Mouse (Mus musculus) liver, embryonic 14.5 days (tissue): ENCODE data around the gene Pmepa1. TPM values are rescaled to one million over a fixed set of nuclear protein-coding genes. Genes with fewer than 3 reads are reported as not detected.

ENCODE experiments used
- ATAC-seq: fragments of 200-750 bp; cut with Nextera tagmentation; 2 replicates; pipeline ENCODE4 v1.8.0; 2017; ENCODE audit warnings: moderate number of reproducible peaks, mild to moderate bottlenecking, moderate library complexity; ENCODE audit not compliant: insufficient read depth
- DNase-seq, 3 experiments: peaks; one replicate each; pipeline ENCODE4 v3.0.0-alpha.2; 2012 to 2013; ENCODE audit warnings: low read depth in 3 of 3, low spot score in 3 of 3
- H3K27ac ChIP-seq: fragments of 300-500 bp; sonication (generic); 2 replicates; pipeline ENCODE4 v1.5.1; 2014; ENCODE audit warnings: moderate library complexity, mild to moderate bottlenecking, control low read depth, inconsistent platforms
- H3K27me3 ChIP-seq: fragments of 300-500 bp; sonication (generic); 2 replicates; pipeline ENCODE4 v1.6.1; 2014; ENCODE audit warnings: mild to moderate bottlenecking, low read length, moderate library complexity; ENCODE audit not compliant: control insufficient read depth, insufficient read depth
- H3K36me3 ChIP-seq: fragments of 300-500 bp; sonication (generic); replicated peaks from 2 replicates; pipeline ENCODE4 v1.6.1; 2014; ENCODE audit warnings: low read depth; ENCODE audit not compliant: control insufficient read depth, insufficient read depth
- H3K4me1 ChIP-seq, 2 experiments: fragments of 200-500 bp in 1 of 2; fragments of 300-500 bp in 1 of 2; sonication (generic) in 1 of 2; replicated peaks; 2 replicates each; pipeline ENCODE4 v1.6.1; 2012 to 2014; ENCODE audit warnings: antibody characterized with exemption in 1 of 2, inconsistent platforms in 1 of 2, low read length in 1 of 2; ENCODE audit not compliant: control insufficient read depth in 2 of 2, insufficient read depth in 2 of 2
- H3K4me2 ChIP-seq: fragments of 300-500 bp; sonication (generic); 2 replicates; pipeline ENCODE4 v1.6.1; 2014; ENCODE audit warnings: low read depth, mild to moderate bottlenecking, control low read depth, moderate library complexity
- H3K4me3 ChIP-seq, 2 experiments: fragments of 200-500 bp in 1 of 2; fragments of 300-500 bp in 1 of 2; sonication (generic) in 1 of 2; 2 replicates each; pipeline ENCODE4 v1.5.1; 2012 to 2014; ENCODE audit warnings: low read depth in 2 of 2, low read length in 2 of 2, mild to moderate bottlenecking in 2 of 2, control low read depth in 1 of 2, inconsistent platforms in 1 of 2, moderate library complexity in 1 of 2; ENCODE audit not compliant: insufficient read depth in 1 of 2
- H3K9ac ChIP-seq: fragments of 300-500 bp; sonication (generic); replicated peaks from 2 replicates; pipeline ENCODE4 v1.6.1; 2014; ENCODE audit warnings: mild to moderate bottlenecking, control low read depth, moderate library complexity
- H3K9me3 ChIP-seq: fragments of 300-500 bp; sonication (generic); 2 replicates; pipeline ENCODE4 v1.6.1; 2016; ENCODE audit warnings: low read length, mixed read lengths; ENCODE audit not compliant: control insufficient read depth
- CTCF ChIP-seq: IDR thresholded peaks from 2 replicates; pipeline ENCODE4 v1.5.1; 2016; ENCODE audit warnings: antibody characterized with exemption, low read depth, control low read depth
- EP300 ChIP-seq: IDR thresholded peaks from 2 replicates; pipeline ENCODE4 v1.6.1; 2016; ENCODE audit warnings: antibody characterized with exemption, low read depth
- WGBS: fragments of 180-500 bp; shearing (Covaris S2); extraction: QIAGEN DNeasy Blood & Tissue Kit; methylation state at CpG from one replicate; pipeline ENCODE4 v1.1.7; 2014; ENCODE audit not compliant: insufficient replicate concordance; 5-methylcytosine and 5-hydroxymethylcytosine counted together
- polyA plus RNA-seq, 2 experiments: library from polyadenylated mRNA; depleted of rRNA in 1 of 2; stranded (reverse) in 1 of 2; unstranded in 1 of 2; fragments of >200 nt; fragmentation: Nextera tagmentation in 1 of 2; extraction: Ambion mirVana in 1 of 2; gene quantifications; 2 replicates each; pipeline versions ENCODE4 v1.2.1 to v1.2.3; 2012 to 2014

The Pmepa1 gene
- polyA plus RNA-seq, 2 experiments: 0.04 to 0.20 TPM

DNA sequence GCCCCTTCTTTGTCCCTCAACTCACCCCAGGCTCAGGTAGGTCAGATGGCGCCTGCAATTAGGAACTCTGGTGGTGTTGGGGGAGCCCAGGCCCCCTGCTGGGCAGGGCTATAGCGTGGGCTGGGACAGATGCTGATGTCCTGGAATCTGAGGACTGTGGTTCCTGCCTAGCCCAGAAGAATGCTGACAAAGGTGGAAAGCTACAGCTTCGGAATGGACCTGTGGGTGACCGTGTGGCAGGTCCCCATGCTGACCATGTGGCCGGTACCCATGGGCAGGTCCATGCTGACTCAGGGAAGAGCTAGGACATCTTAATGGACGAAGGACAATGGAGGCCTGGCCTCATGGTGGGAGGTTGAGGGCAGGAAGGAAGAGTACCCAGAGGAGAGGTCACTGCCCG lies 93.5 kb downstream of the Pmepa1 start:
- Histone ChIP-seq H3K4me3 (no peak overlapping the region), H3K27ac (no peak overlapping the region), H3K9me3 (no peaks in the 10 kb centered on the region), H3K4me1 (no peaks in the 10 kb centered on the region), H3K9ac (no peak overlapping the region), H3K36me3 (no peaks in the 10 kb centered on the region), H3K27me3 (no peaks in the 10 kb centered on the region; the same call in 1 of the 2 replicates), H3K4me2 (no peak overlapping the region)
- ATAC-seq (no peak), DNase-seq (no peak)
- TF ChIP-seq EP300 (no peak), CTCF (peak; percentile 29; the same call in 1 of the 2 replicates)
- WGBS: 56% methylated on average over 7 of the region's 7 CpGs

DNA sequence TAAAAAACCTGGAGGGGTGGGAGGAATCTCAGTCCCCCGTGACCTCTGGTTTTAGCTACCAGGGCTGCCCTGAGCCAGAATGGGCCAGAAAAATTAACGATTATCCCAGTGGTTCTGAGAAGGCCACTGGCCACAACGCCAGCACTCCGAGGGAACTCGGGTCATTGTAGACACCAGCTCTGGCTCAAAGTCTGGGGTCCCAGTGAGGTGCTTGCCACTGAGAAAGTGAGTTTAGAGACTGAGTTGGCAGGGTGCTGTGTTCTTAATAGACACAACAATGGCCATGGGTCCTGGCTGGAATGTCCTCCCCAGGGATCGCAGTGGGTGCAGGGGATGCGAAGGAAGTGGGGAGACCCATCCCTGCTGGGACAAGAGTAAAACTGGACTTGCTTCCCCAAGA lies 94.4 kb downstream of the Pmepa1 start:
- TF ChIP-seq CTCF (no peak), EP300 (no peak)
- 58% methylated on average over 7 of the region's 7 CpGs for WGBS
- no peak overlapping the region for H3K4me2 ChIP-seq
- no peak for DNase-seq
- H3K4me1 ChIP-seq: no peaks in the 10 kb centered on the region
- no peaks in the 10 kb centered on the region for H3K36me3 ChIP-seq
- no peaks in the 10 kb centered on the region; the same call in 1 of the 2 replicates for H3K27me3 ChIP-seq
- H3K27ac ChIP-seq: no peak overlapping the region
- H3K4me3 ChIP-seq: no peak overlapping the region
- no peaks in the 10 kb centered on the region for H3K9me3 ChIP-seq
- ATAC-seq: no peak
- no peak overlapping the region for H3K9ac ChIP-seq

DNA sequence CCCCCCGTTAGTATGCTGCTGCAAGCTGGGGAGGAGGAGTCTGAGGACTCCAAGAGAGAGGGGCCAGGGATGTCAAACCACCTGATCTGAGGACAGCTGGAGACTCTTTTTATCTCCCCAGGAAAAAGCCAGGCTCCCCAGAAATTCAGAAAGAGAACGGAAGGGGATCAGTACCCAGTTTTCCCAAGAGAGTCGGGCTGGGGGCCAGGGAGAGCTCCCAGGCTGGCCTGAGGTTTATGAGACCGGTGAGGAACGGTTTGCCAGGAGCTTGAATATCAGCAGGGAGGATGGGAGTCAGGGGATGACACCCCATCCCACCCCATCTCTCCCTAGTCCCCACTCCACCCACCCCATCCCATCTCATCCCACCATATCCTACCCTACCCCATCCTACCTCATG lies 94.8 kb downstream of the Pmepa1 start:
- ATAC-seq (no peak), DNase-seq (no peak)
- H3K9ac ChIP-seq: no peak overlapping the region
- no peaks in the 10 kb centered on the region for H3K36me3 ChIP-seq
- no peak overlapping the region for H3K27ac ChIP-seq
- no peak overlapping the region for H3K4me2 ChIP-seq
- H3K27me3 ChIP-seq: no peaks in the 10 kb centered on the region; the same call in 1 of the 2 replicates
- no peak overlapping the region for H3K4me3 ChIP-seq
- 47% methylated on average over 5 of the region's 5 CpGs for WGBS
- H3K4me1 ChIP-seq: no peaks in the 10 kb centered on the region
- TF ChIP-seq CTCF (no peak), EP300 (no peak)
- no peaks in the 10 kb centered on the region for H3K9me3 ChIP-seq

DNA sequence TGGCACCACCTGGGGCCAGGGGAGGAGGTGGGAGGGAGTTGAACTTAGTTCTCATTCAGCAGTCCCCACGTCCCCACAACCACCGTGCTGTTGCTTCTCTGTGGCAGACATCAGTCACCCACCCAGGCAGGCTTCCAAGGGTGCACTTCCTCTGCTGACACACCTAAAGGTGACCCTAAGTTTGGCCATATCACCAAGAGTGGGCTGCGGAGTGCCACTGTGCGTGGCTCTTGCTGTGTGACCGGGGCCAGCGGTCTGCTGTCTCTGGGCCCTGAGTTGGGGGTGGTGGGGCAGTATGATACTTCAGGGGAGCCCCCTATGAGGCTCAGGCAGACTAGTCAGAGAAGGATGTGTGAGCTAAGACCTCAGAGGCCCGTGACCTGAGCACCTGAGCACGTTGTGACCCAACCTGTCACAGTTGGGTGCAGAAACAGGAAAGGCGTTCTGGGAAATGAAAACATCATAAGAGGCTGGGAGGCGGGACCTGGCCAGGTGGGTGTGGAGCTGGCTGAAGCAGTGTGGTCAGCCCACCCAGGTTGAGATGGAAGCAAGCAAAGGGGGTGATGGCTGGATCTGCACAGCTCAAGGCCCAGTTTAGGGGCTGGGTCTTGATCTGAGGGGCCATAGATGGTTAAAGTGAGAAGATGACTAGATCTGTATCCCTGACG lies 95.5 kb downstream of the Pmepa1 start:
- Histone ChIP-seq H3K4me3 (no peak overlapping the region), H3K27ac (no peak overlapping the region), H3K4me1 (no peaks in the 10 kb centered on the region), H3K27me3 (no peaks in the 10 kb centered on the region; the same call in 1 of the 2 replicates), H3K36me3 (no peaks in the 10 kb centered on the region), H3K9me3 (no peaks in the 10 kb centered on the region), H3K9ac (no peak overlapping the region), H3K4me2 (no peak overlapping the region)
- ATAC-seq: no peak
- TF ChIP-seq EP300: no peak
- TF ChIP-seq CTCF: no peak
- 64% methylated on average over 11 of the region's 11 CpGs for WGBS
- DNase-seq: no peak

DNA sequence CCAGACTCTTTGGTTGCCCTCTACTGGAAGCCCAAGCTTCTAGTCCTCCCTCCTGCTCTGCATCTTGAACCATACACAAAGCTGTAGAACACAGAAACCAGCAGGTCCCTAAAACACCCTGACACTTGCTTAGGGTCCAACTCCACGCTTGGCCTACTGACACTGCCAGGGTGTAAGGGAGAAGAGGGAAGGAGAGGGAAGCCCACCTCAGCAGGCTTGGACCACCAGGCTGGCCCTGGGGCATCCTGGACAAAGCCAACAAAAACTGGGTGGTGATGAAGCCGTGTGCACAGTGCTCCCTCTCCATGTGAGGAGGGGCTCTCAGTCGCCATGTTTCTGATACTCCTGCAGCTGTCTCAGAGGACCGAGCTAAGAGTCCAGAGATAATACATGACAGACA lies 96.3 kb downstream of the Pmepa1 start:
- Histone ChIP-seq H3K4me2 (no peak overlapping the region), H3K27ac (no peak overlapping the region), H3K27me3 (no peaks in the 10 kb centered on the region; the same call in 1 of the 2 replicates), H3K36me3 (no peaks in the 10 kb centered on the region), H3K9ac (no peak overlapping the region), H3K9me3 (no peaks in the 10 kb centered on the region), H3K4me1 (no peaks in the 10 kb centered on the region), H3K4me3 (no peak overlapping the region)
- WGBS: 52% methylated on average over 4 of the region's 4 CpGs
- TF ChIP-seq CTCF (no peak), EP300 (no peak)
- DNase-seq (no peak), ATAC-seq (no peak)
